In genomic region chr3:18623831-18624304, GRCm38 (mm10) we compare ENCODE assay signal across 8 mouse cellular contexts.
DNase-seq lines count a peak whose midpoint lies in the region; ATAC-seq and TF ChIP-seq lines count a peak whose summit lies in the region.

No protein-coding gene starts in this region.

- H3K9me3 ChIP-seq in heart, embryonic 11.5 days (replicated peaks; ENCODE audit: control insufficient read depth, low read length), result no peaks in the 10 kb centered on the region
- no peaks in the 10 kb centered on the region for H3K9me3 ChIP-seq in kidney, embryonic 15.5 days (replicated peaks)
- no peaks in the 10 kb centered on the region for H3K9me3 ChIP-seq in limb, embryonic 15.5 days
- H3K9me3 ChIP-seq in midbrain, embryonic 15.5 days, result no peaks in the 10 kb centered on the region
- H3K9me3 ChIP-seq in stomach, postnatal 0 days (ENCODE audit: control insufficient read depth, low read length), result no peaks in the 10 kb centered on the region

- H3K36me3 ChIP-seq in heart, embryonic 11.5 days (ENCODE audit: control insufficient read depth, insufficient read depth, low read length), result no peaks in the 10 kb centered on the region
- H3K36me3 ChIP-seq in kidney, embryonic 15.5 days, result no peaks in the 10 kb centered on the region
- no peaks in the 10 kb centered on the region for H3K36me3 ChIP-seq in limb, embryonic 15.5 days
- no peaks in the 10 kb centered on the region for H3K36me3 ChIP-seq in midbrain, embryonic 15.5 days (replicated peaks)
- H3K36me3 ChIP-seq in stomach, postnatal 0 days (ENCODE audit: control insufficient read depth, insufficient read depth, low read length), result no peaks in the 10 kb centered on the region

- ATAC-seq in heart, embryonic 11.5 days (replicated peaks; ENCODE audit: insufficient number of reproducible peaks, low FRiP score, low TSS enrichment), result peak; percentile 74
- ATAC-seq in kidney, embryonic 15.5 days (replicated peaks; ENCODE audit: low FRiP score), result peak; percentile 88
- ATAC-seq in limb, embryonic 15.5 days (ENCODE audit: insufficient number of reproducible peaks, low FRiP score, low TSS enrichment, low read depth), result 0 out of 2 replicates have a peak, but pooled peaks have one; percentile 57
- peak; percentile 31; the same call in 1 of the 2 replicates for ATAC-seq in midbrain, embryonic 15.5 days (replicated peaks)
- ATAC-seq in stomach, postnatal 0 days (ENCODE audit: low FRiP score, low TSS enrichment), result peak; percentile 88

- no peak for TF ChIP-seq EP300 in stomach, postnatal 0 days (optimal IDR thresholded peaks at IDR 0.05)

- peak; percentile 8 to 24 for DNase-seq in spleen, postnatal 36 days (ENCODE audit: low spot score in 2 of 2)
- no peak for DNase-seq in spleen, adult 18-20 months
- DNase-seq in embryo, embryonic 9.5 days (ENCODE audit: extremely low spot score), result peak; percentile 69
- DNase-seq in stomach, postnatal 0 days (ENCODE audit: low spot score), result peak; percentile 61

- H3K4me1 ChIP-seq in heart, embryonic 11.5 days (ENCODE audit: control insufficient read depth, insufficient read depth, low read length), result no peaks in the 10 kb centered on the region; the same call in 1 of the 2 replicates
- peaks cover 32% of the 10 kb centered on the region for H3K4me1 ChIP-seq in kidney, embryonic 15.5 days
- H3K4me1 ChIP-seq in limb, embryonic 15.5 days, result peaks cover 26% of the 10 kb centered on the region
- peaks cover 18% of the 10 kb centered on the region for H3K4me1 ChIP-seq in midbrain, embryonic 15.5 days
- peaks cover 5% of the 10 kb centered on the region; the same call in 1 of the 2 replicates for H3K4me1 ChIP-seq in stomach, postnatal 0 days (replicated peaks; ENCODE audit: control insufficient read depth, insufficient read depth)

- peak overlapping the region; percentile 78 for H3K4me2 ChIP-seq in heart, embryonic 11.5 days
- H3K4me2 ChIP-seq in kidney, embryonic 15.5 days, result peak overlapping the region; percentile 62
- 0 out of 2 replicates have a peak overlapping the region, but pooled peaks have one; percentile 42 for H3K4me2 ChIP-seq in limb, embryonic 15.5 days
- peak overlapping the region; percentile 57; the same call in 1 of the 2 replicates for H3K4me2 ChIP-seq in midbrain, embryonic 15.5 days
- H3K4me2 ChIP-seq in stomach, postnatal 0 days (replicated peaks; ENCODE audit: low read depth), result peak overlapping the region; percentile 46

- no peak overlapping the region; the same call in 1 of the 2 replicates for H3K9ac ChIP-seq in heart, embryonic 11.5 days (ENCODE audit: low read depth, low read length)
- H3K9ac ChIP-seq in kidney, embryonic 15.5 days, result no peak overlapping the region
- no peak overlapping the region for H3K9ac ChIP-seq in limb, embryonic 15.5 days
- H3K9ac ChIP-seq in midbrain, embryonic 15.5 days, result no peak overlapping the region
- no peak overlapping the region for H3K9ac ChIP-seq in stomach, postnatal 0 days (ENCODE audit: low read length)

- 2% methylated on average over 4 of the region's 4 CpGs for WGBS in heart, embryonic 11.5 days (ENCODE audit: insufficient replicate concordance)
- WGBS in kidney, embryonic 15.5 days, result 2% methylated on average over 4 of the region's 4 CpGs
- WGBS in limb, embryonic 15.5 days, result 5% methylated on average over 4 of the region's 4 CpGs
- 1% methylated on average over 4 of the region's 4 CpGs for WGBS in midbrain, embryonic 15.5 days
- 3% methylated on average over 4 of the region's 4 CpGs for WGBS in stomach, postnatal 0 days

- H3K27ac ChIP-seq in heart, embryonic 11.5 days (ENCODE audit: low read depth, low read length), result peak overlapping the region; percentile 76
- H3K27ac ChIP-seq in kidney, embryonic 15.5 days, result peak overlapping the region; percentile 85
- H3K27ac ChIP-seq in limb, embryonic 15.5 days, result peak overlapping the region; percentile 72; the same call in 1 of the 2 replicates
- no peak overlapping the region for H3K27ac ChIP-seq in midbrain, embryonic 15.5 days
- peak overlapping the region; percentile 78 for H3K27ac ChIP-seq in stomach, postnatal 0 days (replicated peaks)

- H3K27me3 ChIP-seq in heart, embryonic 11.5 days (ENCODE audit: control insufficient read depth, insufficient read depth, low read length), result no peaks in the 10 kb centered on the region
- H3K27me3 ChIP-seq in kidney, embryonic 15.5 days, result no peaks in the 10 kb centered on the region
- no peaks in the 10 kb centered on the region for H3K27me3 ChIP-seq in limb, embryonic 15.5 days
- no peaks in the 10 kb centered on the region for H3K27me3 ChIP-seq in midbrain, embryonic 15.5 days (replicated peaks)
- H3K27me3 ChIP-seq in stomach, postnatal 0 days (ENCODE audit: control insufficient read depth, insufficient read depth, low read length), result no peaks in the 10 kb centered on the region

- TF ChIP-seq CTCF in stomach, postnatal 0 days (IDR thresholded peaks at IDR 0.05; ENCODE audit: low read depth), result peak; percentile 72

- H3K4me3 ChIP-seq in heart, embryonic 11.5 days (ENCODE audit: low read depth, low read length), result no peak overlapping the region
- 0 out of 2 replicates have a peak overlapping the region, but pooled peaks have one; percentile 37 for H3K4me3 ChIP-seq in kidney, embryonic 15.5 days (replicated peaks)
- H3K4me3 ChIP-seq in limb, embryonic 15.5 days, result no peak overlapping the region
- no peak overlapping the region for H3K4me3 ChIP-seq in midbrain, embryonic 15.5 days
- no peak overlapping the region for H3K4me3 ChIP-seq in stomach, postnatal 0 days (ENCODE audit: low read depth, low read length)

Comparison
In these comparisons a context has a peak if more than half of its experiments do, and no peak if none do; other contexts are left out.
1. DNase-seq: peak in spleen, postnatal 36 days (2 of 2), embryo, embryonic 9.5 days (single experiment) and stomach, postnatal 0 days (single experiment); none in spleen, adult 18-20 months (0 of 2).
2. ATAC-seq: peak in every context shown above with its lines; median percentile 88 in kidney, embryonic 15.5 days; 88 in stomach, postnatal 0 days; 74 in heart, embryonic 11.5 days; 57 in limb, embryonic 15.5 days; 31 in midbrain, embryonic 15.5 days.
3. Peak in every context shown above with its lines, with median percentiles within 50 percentile points of each other: H3K4me2 ChIP-seq.